Mouse (Mus musculus) CH12.LX (cell line): Measurements from ENCODE around the gene Comt.

Source experiments
- CTCF ChIP-seq, 2 experiments: IDR thresholded peaks in 1 of 2; conservative IDR thresholded peaks in 1 of 2; 2 replicates each; pipeline ENCODE4 v1.5.1; 2011 to 2012; ENCODE audit warnings: low read depth in 2 of 2, low read length in 2 of 2, improper control_type of control experiment in 1 of 2, inconsistent platforms in 1 of 2, mild to moderate bottlenecking in 1 of 2, moderate library complexity in 1 of 2
- E2F4 ChIP-seq: IDR thresholded peaks from 2 replicates; pipeline ENCODE4 v1.6.1; 2011; ENCODE audit warnings: low read depth, low read length, improper control_type of control experiment; ENCODE audit not compliant: insufficient replicate concordance
- ELF1 ChIP-seq: IDR thresholded peaks from 2 replicates; pipeline ENCODE4 v1.6.1; 2014; ENCODE audit warnings: low read depth, mild to moderate bottlenecking, inconsistent platforms, low read length, improper control_type of control experiment
- POLR2AphosphoS2 ChIP-seq: IDR thresholded peaks from 2 replicates; pipeline ENCODE4 v1.6.1; 2011; ENCODE audit warnings: low read depth, low read length, improper control_type of control experiment

DNA sequence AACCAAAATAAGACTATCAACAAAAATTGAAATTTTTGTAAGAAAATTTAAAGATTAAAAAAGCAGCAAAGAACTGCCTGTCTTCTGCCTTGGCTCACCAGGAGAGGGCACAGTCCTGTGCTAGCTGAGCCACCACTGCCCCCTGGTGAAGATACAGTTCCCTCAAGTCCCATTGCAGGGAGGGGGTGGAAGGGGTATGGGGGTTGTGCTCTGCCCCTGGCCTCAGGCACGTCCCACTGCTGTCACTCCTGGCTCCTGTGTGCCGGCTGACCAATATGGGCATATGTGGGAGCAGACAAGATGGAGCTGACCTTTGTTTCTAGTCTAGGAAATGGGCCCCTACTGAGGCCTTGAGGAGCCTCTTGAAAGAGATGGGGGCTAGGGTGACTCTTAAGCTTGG, 20.4 kb downstream of the Comt start:
- TF ChIP-seq CTCF (conservative IDR thresholded peaks at IDR 0.05 in 1 of 2, IDR thresholded peaks at IDR 0.05 in 1 of 2; ENCODE audit: low read depth in 2 of 2, low read length in 2 of 2) (peak; percentile 22 to 99; a peak in 2 of 4 replicates), E2F4 (no peak), POLR2AphosphoS2 (no peak; the same call in 1 of the 2 replicates), ELF1 (no peak)
